Mouse (Mus musculus) left cerebral cortex, postnatal 36 days (tissue): ENCODE measurements around the gene Capzb. TPM values are rescaled to one million over a fixed set of nuclear protein-coding genes. Genes with fewer than 3 reads are reported as not detected.

Experiments used
- DNase-seq, 2 experiments: peaks; one replicate each; pipeline ENCODE4 v3.0.0; 2021 to 2022; ENCODE audit warnings: low spot score in 2 of 2, mixed read lengths in 1 of 2
- intact Hi-C: fragments of 180-260 bp; cut with DNase I; formaldehyde crosslinking; loops from one replicate; pipeline ENCODE4 v1.15.1; 2025
- total RNA-seq, 2 experiments: library from RNA; stranded (reverse); gene quantifications; 2 replicates each; pipeline ENCODE4 v1.2.3; 2021

Capzb gene
- 100 to 1,000 TPM; 343 to 354 TPM for total RNA-seq

DNA sequence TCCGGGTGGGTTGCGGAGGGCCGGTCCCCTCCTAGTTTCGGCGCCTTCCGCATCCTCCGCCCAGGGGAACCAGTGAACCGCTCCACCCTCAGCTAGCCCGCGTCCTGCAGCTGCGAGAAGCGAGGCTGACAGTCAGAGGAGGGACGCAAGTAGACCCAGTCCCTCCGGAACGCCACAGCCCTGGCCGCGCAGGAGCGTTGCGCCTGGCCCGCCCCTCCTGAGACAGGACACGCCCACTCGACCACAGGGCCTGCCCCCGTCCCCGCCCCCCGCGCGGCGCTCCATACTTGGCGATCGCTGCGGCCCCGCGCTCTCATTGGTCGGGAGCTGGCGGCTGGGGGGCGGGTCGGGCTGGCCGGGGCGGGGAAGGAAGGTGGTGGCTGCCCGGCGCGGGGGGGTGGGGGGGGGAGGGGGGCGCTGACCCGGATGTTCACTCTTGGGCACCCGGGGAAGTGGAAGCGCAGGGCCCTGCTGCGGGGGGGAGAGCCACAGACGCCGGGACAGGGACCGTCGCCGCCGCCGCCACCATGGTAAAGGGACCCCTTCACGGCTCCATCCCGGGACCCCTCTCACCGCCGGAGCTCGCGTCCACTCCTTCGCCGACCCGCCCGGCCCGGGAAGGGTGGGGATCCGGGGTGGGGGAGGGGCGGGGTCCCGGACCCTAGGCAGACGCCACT, at the start of gene Capzb:
Capzb (plus strand) TSS at position 401 of the 677 bp plus-strand sequence.
- DNase-seq, result peak; percentile 95 to 97
- intact Hi-C loops, result loop anchor here (2.0 kb wide), 1 partner anchor 62 kb away; the partner anchor contains the start of gene Minos1

- DNase-seq, result no peak
- intact Hi-C loops, result no loop called here
Observed at GRCm38 (mm10) chr4:139142985-139143384, 49.7 kb upstream of the Capzb start.

GRCm38 (mm10) chr4:139144577-139144976, 48.1 kb upstream of the Capzb start:
- intact Hi-C loops, result no loop called here
- no peak for DNase-seq

- intact Hi-C loops, result no loop called here
- DNase-seq, result no peak
Observed at GRCm38 (mm10) chr4:139145156-139145555, 47.5 kb upstream of the Capzb start.

- intact Hi-C loops, result no loop called here
- DNase-seq, result peak; percentile 21 to 43
Observed at GRCm38 (mm10) chr4:139146760-139147159, 45.9 kb upstream of the Capzb start.

DNA sequence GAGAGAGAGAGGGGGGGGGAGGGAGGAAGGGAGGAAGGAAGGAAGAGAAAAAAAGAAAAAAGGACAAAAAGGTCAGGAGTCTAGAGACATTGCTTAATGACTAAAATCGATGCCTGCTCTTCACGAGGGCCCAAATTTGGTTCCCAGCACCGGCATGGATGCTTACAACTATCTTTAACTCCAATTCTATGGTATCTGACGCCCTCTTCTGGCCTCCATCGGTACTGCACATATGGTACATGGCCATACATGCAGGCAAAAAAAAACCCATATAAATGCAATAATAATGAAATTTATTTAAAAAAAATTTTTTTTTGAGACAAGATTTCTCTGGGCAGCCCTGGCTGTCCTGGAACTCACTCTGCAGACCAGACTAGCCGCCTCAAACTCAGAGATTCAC, 41.3 kb upstream of the Capzb start:
- DNase-seq, result no peak
- intact Hi-C loops, result no loop called here

GRCm38 (mm10) chr4:139154576-139155307, 38.0 kb upstream of the Capzb start:
- no peak for DNase-seq
- intact Hi-C loops, result no loop called here

DNA sequence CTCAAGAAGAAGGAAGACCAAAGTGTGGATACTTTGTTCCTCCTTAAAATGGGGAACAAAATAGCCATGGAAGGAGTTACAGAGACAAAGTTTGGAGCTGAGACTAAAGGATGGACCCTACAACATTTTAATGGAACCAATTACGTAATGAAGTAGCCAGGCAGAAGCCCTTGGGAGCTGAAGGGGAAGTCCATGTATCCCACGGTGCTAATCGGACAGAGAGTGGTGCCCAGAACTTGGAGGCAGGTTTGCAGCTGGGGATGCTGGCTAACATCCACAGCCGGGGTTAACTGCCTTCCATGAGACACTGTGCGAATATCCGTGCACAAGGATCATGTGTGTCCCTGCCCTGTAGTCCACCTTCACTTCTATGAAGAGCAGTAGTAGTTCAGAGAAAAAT, 36.2 kb upstream of the Capzb start:
- intact Hi-C loops, result no loop called here
- no peak for DNase-seq

GRCm38 (mm10) chr4:139158350-139158749, 34.3 kb upstream of the Capzb start:
- intact Hi-C loops, result no loop called here
- DNase-seq, result no peak

DNA sequence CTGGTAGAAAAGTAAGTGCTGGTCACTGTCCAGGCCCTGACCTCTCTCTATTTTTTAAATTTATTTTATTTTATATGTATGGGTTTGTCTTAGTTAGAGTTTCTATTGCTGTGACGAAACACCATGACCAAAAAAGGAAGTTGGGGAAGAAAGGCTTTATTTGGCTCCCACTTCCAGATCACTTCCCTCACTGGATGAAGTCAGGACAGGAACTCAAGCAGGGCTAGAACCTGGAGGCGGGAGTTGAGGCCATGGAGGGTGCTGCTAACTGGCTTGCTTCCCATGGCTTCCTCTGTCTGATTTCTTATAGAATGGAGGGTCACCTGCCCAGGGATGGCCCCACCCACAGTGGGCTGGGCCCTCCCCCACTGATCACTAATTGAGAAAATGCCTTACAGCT, 31.6 kb upstream of the Capzb start:
- DNase-seq, result no peak
- intact Hi-C loops, result no loop called here

DNA sequence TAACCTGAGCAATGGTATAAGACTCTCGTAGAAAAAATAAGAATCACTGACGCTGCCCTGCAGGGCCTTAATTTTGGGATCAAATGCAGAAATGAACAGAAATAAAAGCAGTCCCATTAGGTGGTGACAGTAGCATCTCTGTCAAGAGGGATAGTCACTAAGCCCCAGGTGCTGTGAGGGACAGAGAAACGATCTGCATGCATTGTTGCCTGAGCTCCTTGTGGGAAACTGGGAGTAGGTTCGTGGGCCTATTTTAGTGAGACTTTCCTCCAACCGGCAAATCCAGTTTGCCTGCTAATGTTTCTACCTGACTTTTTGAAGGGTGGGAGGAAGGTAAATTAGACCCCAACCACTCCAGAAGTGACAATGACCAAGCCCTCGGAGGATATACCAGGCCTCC, 28.6 kb upstream of the Capzb start:
- no peak for DNase-seq
- intact Hi-C loops, result no loop called here

DNA sequence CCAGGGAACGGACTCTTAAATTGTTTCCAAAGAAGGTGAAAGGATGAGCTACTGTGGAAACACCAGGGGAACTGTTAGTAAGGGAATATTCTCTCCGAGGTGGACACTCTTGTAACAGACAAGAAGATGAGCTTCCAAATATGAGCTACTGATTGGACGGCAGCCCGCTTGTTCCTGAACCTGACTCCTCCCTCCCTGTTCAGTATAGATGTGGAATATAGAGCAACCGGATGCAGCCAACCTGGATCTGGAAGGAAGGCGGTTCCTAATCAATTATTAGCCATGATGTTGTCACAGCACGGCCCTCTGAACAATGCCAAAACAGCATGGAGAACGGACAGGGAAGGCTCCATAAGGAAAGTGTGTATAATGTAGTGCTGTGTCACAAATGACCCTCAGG, 27.4 kb upstream of the Capzb start:
- intact Hi-C loops, result no loop called here
- no peak for DNase-seq

GRCm38 (mm10) chr4:139166244-139166643, 26.5 kb upstream of the Capzb start:
- intact Hi-C loops, result no loop called here
- DNase-seq, result no peak

DNA sequence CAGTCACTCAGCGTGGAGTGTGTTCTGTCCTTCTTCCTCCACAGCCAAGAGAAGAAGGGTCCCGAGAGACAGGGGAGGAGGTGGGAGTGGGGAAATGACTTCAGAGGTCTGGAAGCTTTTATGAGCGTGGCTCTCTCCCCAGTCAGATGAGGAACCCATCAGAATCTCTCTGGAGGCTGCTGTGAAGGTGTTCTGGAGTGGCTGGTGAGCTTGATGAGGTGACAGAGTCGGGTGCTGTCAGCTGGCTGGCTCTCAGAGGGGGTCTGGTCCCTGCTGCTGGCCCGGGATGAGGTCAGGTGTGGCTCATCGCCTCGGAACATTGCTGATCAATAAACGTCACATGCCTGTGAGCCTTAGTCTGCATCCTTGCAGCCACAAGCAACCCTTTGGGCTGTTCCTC, 25.6 kb upstream of the Capzb start:
- intact Hi-C loops, result no loop called here
- DNase-seq, result no peak

DNA sequence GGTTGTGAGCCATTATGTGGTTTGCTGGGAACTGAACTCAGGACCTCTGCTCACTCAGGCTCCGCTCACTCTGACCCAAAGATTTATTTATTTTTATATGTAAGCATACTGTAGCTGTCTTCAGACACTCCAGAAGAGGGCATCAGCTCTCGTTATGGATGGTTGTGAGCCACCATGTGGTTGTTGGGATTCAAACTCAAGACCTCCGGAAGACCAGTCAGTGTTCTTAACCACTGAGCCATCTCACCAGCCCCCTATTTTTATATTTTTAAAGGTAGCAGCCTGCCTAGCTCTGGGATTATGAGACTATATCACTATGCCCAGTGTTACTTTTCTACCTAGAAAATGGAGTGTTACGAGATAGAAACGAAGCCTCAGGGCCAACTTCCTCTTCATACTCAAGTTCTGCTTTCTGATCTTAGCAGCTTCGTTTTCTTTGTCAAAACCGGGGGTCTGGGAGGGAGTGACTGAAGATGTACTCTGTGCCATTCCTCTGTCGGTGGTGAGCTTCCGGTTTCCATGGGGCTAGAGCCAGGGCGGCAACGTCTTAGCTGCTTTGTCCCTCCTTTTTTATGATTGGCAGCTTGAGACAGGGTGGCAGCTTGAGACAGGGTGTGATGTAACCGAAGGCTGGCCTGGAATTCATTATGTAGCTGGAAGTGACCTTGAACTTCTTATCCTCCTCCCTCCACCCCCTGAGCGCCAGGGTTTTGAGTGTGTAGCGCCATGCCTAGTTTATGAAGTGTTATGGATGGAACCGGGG, 23.5 kb upstream of the Capzb start:
- DNase-seq, result no peak
- intact Hi-C loops, result no loop called here

DNA sequence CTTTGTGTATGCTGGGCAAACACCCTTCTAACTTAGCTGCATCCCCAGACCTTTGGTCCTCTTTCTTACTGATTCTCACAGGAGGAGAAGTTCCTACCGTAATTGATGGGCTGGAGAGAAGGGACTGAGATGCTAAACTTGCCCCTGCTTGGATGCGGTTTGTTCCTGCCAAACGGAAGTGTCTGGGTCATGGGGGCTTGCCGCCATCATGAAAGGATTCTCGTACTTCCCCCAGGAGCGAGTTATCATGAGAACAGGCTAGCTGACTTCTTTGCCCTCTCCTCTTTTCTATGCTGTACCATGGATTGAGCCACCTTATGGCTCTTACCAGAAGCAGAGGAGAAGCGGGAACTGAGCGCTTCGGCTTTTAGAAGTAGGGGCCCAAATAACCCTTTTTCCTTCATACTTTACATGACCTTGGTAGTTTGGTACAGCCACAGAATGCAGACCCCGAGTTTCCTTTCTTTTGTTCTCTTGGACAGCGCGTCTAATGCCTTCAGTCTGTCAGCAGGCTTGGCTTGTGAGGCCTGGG, 22.9 kb upstream of the Capzb start:
- no peak for DNase-seq
- intact Hi-C loops, result no loop called here

DNA sequence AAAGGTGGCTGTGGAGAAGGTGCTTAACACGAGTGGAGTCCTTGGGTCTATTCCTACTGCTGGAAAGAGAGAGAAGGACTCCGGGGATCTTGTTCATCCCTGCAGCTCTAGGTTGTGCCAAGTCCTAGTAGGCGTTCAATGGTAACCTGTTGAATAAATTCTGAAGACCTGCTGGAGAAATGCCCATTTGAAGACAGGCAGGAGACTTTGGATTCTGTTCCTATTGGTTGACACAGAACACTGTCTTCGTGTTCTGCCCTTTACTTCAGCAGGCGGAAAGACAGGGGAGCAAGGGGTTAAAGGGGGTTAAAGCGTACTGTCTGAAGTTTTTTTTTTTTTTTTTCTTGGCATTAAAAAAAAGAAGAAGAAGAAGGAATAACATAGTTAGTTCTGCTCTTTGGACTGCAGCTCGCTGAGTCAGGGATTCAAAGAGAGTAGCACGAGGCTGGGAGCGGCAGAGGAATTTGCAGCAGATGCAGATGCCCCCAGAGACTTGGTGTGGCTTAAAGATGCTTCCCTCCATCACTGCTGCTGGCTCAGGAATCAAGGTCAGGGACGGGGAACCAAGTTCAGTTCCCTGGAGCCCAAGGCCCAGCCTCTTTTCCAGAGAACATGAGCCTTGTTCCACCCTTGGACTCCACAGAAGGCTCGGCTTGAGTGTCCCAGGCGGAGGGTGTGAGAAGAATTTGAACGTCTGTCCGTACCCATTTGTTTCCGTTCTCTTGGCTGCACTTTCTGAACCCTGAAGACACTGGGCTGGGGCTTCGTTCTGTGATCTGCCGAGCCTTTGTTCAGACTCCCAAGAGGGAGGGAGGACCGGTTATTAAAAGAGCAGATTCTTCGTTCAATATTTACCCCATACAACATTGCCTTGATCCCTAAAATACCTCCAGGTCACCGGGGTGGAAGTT, 17.4 kb upstream of the Capzb start:
- DNase-seq, result no peak
- intact Hi-C loops, result no loop called here

GRCm38 (mm10) chr4:139176023-139176422, 16.7 kb upstream of the Capzb start:
- no peak for DNase-seq
- intact Hi-C loops, result no loop called here

DNA sequence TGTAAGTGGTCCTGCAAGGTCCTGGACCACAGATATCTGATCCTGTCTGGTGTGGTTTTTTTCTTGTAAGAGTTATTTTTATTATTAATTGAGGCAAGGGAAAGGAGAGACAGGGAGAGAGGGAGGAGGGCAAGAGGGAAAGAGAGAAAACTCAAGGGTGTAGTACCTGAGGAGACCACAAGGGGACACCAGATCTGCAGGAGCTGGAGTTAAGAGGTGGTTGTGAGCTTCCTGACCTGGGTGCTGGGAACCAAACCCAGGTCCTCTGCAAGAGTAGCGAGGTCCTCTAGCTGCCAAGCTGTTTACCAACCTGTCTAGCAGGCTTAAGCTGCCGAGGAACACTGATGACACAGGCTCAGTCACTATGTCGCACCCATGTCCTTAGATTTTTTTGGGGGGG, 14.8 kb upstream of the Capzb start:
- intact Hi-C loops, result no loop called here
- no peak for DNase-seq
